Mouse (Mus musculus): ENCODE data around the gene Misp. TPM values are rescaled to one million over a fixed set of nuclear protein-coding genes. Genes with fewer than 3 reads are reported as not detected.
A peak's percentile ranks its signal among the peaks of the same experiment; 100 is the strongest.

The Misp gene
- polyA plus RNA-seq, 1 experiment, result 17.9 TPM

DNA sequence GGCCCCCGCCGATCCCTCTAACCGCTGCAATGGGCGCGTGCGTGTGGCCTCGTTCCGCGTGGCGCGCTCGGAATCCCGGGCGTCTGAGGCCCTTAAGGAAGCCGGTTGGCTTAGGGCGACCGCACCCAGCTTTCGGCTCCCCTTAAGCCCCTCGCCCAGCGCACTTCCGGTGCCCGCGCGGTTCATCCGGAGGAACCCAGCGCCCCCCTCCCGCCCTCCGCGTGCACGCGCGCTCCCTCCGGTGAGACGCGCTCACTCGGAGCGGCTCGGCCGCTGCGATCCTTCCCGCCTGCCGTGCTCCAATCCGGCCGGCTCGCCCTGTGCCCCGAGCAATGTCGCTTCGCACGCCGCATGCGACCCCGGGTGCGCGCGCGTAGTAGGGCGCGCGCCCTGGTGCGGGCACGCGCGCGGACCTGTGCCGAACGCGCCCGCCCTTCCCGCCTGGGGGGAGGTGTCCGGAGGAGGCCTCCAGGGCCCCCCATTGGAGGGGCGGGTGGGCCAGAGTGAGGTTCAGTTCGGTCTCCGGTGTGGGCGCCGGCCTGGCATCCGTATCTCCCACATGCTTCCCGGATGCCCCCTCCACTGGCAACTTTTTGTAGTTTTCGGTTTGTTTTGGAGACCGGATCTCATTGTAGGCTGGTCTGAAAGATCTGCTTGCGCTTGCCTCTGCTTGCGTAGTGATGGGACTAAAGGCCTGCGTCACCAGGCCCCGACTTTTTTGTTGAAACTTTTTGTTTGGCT lies 34.2 kb downstream of the Misp start:
- Histone ChIP-seq H3K4me3 (ENCODE audit: insufficient read depth, low read depth, low read length) (peak overlapping the region; percentile 78), H3K4me1 (ENCODE audit: control insufficient read depth, insufficient read depth, low read length) (peaks cover 58% of the 10 kb centered on the region), H3K27ac (ENCODE audit: insufficient read depth, low read depth, low read length) (peak overlapping the region; percentile 97), H3K27me3 (replicated peaks; ENCODE audit: control insufficient read depth, insufficient read depth, low read length) (no peaks in the 10 kb centered on the region), H3K36me3 (ENCODE audit: control insufficient read depth, insufficient read depth, low read length) (peaks cover 10% of the 10 kb centered on the region)
- no peak for TF ChIP-seq CTCF (conservative IDR thresholded peaks at IDR 0.05; ENCODE audit: insufficient read depth, insufficient read length, low read depth, low read length)
- no peak for TF ChIP-seq POLR2A (IDR thresholded peaks at IDR 0.05; ENCODE audit: low read depth, low read length)
- DNase-seq, result peak; percentile 68
- under 1% methylated on average over 83 of the region's 83 CpGs for WGBS

DNA sequence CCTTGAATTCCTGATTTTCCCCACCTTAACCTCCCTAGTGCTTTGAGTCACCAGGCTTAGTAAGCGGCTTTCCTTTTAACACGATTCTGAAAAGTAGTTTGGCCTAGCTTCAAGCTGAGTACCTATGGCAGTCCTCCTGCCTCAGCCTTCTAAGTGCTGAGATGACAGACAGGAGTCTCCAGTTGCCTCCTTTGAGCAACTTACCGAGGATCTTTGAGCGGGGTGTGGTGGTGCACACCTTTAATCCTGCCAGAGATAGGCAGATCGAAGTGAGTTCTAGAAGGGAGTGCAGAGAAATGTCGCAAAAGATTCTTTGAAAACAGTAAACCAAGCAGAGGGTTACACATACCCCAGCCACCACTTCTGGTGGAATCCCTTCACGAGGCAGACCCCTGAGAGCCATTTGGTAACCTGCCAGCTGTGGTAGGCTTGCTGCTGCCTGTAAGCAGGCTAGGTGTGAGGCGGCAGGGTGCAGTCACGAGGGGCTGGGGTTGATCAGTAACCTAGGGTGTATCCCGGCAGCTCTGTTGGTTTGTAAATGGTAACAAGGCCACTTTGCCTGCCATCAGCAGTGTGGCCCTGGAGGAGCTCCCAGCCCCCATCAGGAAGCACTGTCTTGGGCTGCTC lies 34.9 kb downstream of the Misp start:
- WGBS, result 0% methylated on average over 10 of the region's 10 CpGs
- Histone ChIP-seq H3K4me3 (ENCODE audit: insufficient read depth, low read depth, low read length) (peak overlapping the region; percentile 78), H3K36me3 (ENCODE audit: control insufficient read depth, insufficient read depth, low read length) (peaks cover 13% of the 10 kb centered on the region), H3K4me1 (ENCODE audit: control insufficient read depth, insufficient read depth, low read length) (peaks cover 65% of the 10 kb centered on the region), H3K27me3 (replicated peaks; ENCODE audit: control insufficient read depth, insufficient read depth, low read length) (no peaks in the 10 kb centered on the region), H3K27ac (ENCODE audit: insufficient read depth, low read depth, low read length) (peak overlapping the region; percentile 97)
- peak; percentile 96 for DNase-seq
- no peak for TF ChIP-seq CTCF (conservative IDR thresholded peaks at IDR 0.05; ENCODE audit: insufficient read depth, insufficient read length, low read depth, low read length)

DNA sequence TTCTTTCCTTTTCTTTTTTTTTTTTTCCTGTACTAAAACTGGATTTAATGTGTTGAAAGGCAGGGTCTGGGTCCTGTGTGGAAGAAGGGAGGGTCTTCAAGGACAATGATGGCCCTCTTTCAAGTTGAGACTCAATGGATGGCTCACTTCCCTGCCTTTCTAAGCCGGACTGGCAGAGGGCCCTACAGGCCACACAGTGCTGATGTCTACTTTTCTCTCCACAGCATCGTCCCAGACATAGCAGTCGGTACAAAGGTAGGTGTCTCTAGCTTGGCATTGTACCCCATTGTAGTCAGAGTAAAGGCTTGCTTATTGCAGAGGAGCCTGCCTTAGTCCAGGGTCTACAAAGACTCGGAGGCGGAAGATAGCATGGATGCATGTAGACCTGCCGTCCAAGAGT lies 35.5 kb downstream of the Misp start:
- peak; percentile 30 for DNase-seq
- TF ChIP-seq CTCF (conservative IDR thresholded peaks at IDR 0.05; ENCODE audit: insufficient read depth, insufficient read length, low read depth, low read length) (no peak), POLR2A (IDR thresholded peaks at IDR 0.05; ENCODE audit: low read depth, low read length) (no peak)
- Histone ChIP-seq H3K4me1 (ENCODE audit: control insufficient read depth, insufficient read depth, low read length) (peaks cover 71% of the 10 kb centered on the region), H3K4me3 (ENCODE audit: insufficient read depth, low read depth, low read length) (peak overlapping the region; percentile 78), H3K36me3 (ENCODE audit: control insufficient read depth, insufficient read depth, low read length) (peaks cover 18% of the 10 kb centered on the region), H3K27me3 (replicated peaks; ENCODE audit: control insufficient read depth, insufficient read depth, low read length) (no peaks in the 10 kb centered on the region), H3K27ac (ENCODE audit: insufficient read depth, low read depth, low read length) (peak overlapping the region; percentile 61)
- WGBS, result 8% methylated on average over 6 of the region's 6 CpGs

DNA sequence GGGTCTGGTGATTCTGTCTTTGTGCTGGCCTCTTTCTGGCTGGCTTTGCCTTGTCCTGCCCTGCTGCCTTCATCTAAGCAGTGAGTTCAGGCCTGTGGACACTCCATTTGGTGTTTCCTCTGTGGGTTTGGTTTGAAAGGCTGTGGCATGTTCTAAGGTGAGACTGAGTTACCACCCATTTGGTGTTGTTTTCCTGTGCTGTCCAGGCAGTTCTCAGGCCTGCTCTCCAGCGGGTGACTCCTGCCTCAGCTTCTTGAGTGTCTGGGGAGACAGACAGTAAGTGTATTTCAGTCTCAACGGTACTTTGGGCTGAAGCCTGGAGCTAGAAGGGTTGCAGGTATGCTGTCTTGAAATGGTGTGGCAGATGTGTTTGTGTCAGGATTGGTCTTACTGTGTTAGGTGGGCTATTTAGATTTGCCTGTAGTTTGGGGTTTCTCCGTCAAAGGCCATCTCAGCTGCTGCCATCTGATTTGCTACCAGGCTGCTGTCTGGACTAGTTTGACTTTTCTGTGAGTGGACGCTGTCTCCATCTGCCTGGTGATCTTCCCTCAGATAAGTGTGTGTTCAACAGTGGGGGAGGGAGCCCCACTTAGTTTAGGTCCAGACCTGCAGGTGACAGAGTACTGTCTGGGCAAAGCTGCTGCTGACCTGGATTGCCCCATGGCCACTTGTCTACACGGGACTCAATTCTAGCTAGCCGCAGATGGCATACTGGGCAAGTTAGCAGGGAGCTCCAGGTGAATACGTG lies 36.1 kb downstream of the Misp start:
- 7% methylated on average over 7 of the region's 7 CpGs for WGBS
- Histone ChIP-seq H3K4me3 (ENCODE audit: insufficient read depth, low read depth, low read length) (peak overlapping the region; percentile 78), H3K4me1 (ENCODE audit: control insufficient read depth, insufficient read depth, low read length) (peaks cover 71% of the 10 kb centered on the region), H3K27ac (ENCODE audit: insufficient read depth, low read depth, low read length) (peak overlapping the region; percentile 61), H3K27me3 (replicated peaks; ENCODE audit: control insufficient read depth, insufficient read depth, low read length) (no peaks in the 10 kb centered on the region), H3K36me3 (ENCODE audit: control insufficient read depth, insufficient read depth, low read length) (peaks cover 20% of the 10 kb centered on the region)
- no peak for TF ChIP-seq POLR2A (IDR thresholded peaks at IDR 0.05; ENCODE audit: low read depth, low read length)
- DNase-seq, result no peak

DNA sequence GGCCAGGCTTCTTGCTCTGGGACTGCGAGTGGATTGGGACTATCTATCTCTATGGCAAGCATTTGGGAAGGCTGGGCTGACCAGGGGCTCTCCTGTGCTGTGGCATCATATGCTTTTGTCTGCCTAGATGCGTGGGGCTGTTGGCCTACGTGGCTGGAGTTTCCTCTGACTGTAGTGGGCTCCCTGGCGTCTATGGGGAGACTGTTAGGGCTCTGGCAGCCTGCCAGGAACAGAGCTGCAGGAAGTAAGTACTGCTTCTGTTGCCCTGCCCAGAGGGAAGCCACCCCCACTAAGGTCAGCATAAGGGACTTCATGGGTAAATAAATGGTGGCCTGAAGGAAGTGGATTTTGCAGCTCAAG lies 36.6 kb downstream of the Misp start:
- Histone ChIP-seq H3K4me3 (ENCODE audit: insufficient read depth, low read depth, low read length) (peak overlapping the region; percentile 78), H3K4me1 (ENCODE audit: control insufficient read depth, insufficient read depth, low read length) (peaks cover 73% of the 10 kb centered on the region), H3K27ac (ENCODE audit: insufficient read depth, low read depth, low read length) (peak overlapping the region; percentile 61), H3K36me3 (ENCODE audit: control insufficient read depth, insufficient read depth, low read length) (peaks cover 20% of the 10 kb centered on the region), H3K27me3 (replicated peaks; ENCODE audit: control insufficient read depth, insufficient read depth, low read length) (no peaks in the 10 kb centered on the region)
- TF ChIP-seq CTCF (conservative IDR thresholded peaks at IDR 0.05; ENCODE audit: insufficient read depth, insufficient read length, low read depth, low read length), result no peak
- TF ChIP-seq POLR2A (IDR thresholded peaks at IDR 0.05; ENCODE audit: low read depth, low read length), result no peak
- 2% methylated on average over 4 of the region's 4 CpGs for WGBS
- DNase-seq, result peak; percentile 89

DNA sequence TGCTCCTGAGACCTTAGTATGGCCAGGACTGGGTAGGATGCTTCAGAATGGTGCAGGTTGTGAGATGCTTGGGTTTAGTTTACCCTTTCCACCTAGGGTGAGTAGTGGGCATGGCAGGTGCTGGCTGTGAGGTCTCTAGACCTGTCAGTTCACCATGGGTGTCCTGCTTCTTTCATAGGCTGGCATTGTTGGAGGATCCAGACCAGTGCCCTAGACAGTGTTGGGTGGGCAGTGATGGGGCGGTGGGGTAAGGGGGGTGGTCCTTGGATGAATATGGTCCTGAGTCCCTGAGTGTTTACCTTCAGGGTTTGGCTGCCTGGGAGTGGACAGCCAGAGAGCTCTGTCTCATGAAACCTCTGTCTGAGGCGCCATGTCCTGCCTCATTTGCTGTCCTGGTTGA lies 37.1 kb downstream of the Misp start:
- TF ChIP-seq CTCF (conservative IDR thresholded peaks at IDR 0.05; ENCODE audit: insufficient read depth, insufficient read length, low read depth, low read length), result no peak
- no peak for TF ChIP-seq POLR2A (IDR thresholded peaks at IDR 0.05; ENCODE audit: low read depth, low read length)
- Histone ChIP-seq H3K27ac (ENCODE audit: insufficient read depth, low read depth, low read length) (peak overlapping the region; percentile 4; the same call in 1 of the 2 replicates), H3K4me3 (ENCODE audit: insufficient read depth, low read depth, low read length) (no peak overlapping the region), H3K36me3 (ENCODE audit: control insufficient read depth, insufficient read depth, low read length) (peaks cover 20% of the 10 kb centered on the region), H3K4me1 (ENCODE audit: control insufficient read depth, insufficient read depth, low read length) (peaks cover 68% of the 10 kb centered on the region), H3K27me3 (replicated peaks; ENCODE audit: control insufficient read depth, insufficient read depth, low read length) (no peaks in the 10 kb centered on the region)
- no peak for DNase-seq
- 38% methylated on average over 2 of the region's 2 CpGs for WGBS

All from kidney, adult 2 months (tissue).